Mouse (Mus musculus): ENCODE data around the gene Susd1. TPM values are rescaled to one million over a fixed set of nuclear protein-coding genes. Genes with fewer than 3 reads are reported as not detected.

Susd1 gene
- polyA plus RNA-seq, 1 experiment from 2014 or later: 0.96 TPM

DNA sequence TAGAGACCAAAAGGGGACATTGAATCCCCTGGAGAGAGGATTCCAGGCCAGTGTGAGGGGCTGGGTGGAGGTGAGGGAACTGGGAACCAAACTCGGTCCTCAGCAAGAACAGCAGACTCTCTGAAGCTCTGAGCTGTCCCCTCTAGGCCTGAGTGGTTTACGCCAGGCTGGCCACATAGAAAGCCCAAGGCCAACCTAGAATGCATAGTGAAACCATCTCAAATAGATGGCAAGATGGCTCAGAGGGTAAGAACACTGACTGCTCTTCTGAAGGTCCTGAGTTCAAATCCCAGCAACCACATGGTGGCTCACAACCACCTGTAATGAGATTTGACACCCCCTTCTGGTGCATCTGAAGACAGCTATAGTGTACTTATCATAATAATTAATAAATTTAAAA lies 88.1 kb downstream of the Susd1 start:
- WGBS: 89% methylated on average over 2 of the region's 2 CpGs
- Histone ChIP-seq H3K4me3 (no peak overlapping the region), H3K9ac (no peak overlapping the region), H3K4me2 (no peak overlapping the region), H3K9me3 (no peaks in the 10 kb centered on the region), H3K4me1 (no peaks in the 10 kb centered on the region), H3K27ac (no peak overlapping the region), H3K27me3 (replicated peaks) (no peaks in the 10 kb centered on the region), H3K36me3 (replicated peaks) (no peaks in the 10 kb centered on the region)
- ATAC-seq (replicated peaks): no peak

DNA sequence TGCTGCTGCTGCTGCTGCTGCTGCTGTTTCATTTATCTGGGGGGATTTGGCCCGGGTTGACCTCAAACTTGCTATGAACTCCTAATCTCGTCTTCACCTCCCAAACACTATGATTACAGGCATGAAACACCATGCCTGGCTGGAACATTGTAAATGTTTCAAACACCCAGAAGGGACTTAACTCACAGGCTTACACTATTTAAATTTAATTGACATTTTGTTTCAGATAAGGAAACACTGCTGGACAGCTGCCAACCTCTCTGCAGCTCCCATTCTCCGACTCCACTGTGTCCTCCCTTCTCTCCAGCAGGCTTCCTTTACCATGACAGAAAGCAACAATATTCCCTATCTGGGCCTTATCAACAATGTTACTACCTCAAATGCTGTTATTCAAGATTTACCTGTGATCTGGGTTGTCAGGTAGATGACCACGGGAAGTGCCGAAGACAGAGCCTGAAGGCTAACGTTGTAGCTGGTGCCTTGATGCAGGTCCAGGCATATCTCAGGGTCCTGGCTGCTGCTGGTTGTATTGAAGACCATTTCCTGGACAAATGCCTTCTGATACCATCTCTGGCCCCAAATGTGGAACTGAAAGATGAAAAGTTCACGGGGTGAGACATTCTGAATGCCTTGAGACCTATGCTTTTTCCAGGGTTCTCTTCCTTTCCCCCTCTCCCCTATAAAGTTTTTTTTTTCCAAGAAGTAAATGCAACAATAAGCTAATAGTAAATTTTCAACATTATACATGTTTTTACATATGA lies 88.8 kb downstream of the Susd1 start:
- WGBS: 76% methylated on average over 7 of the region's 7 CpGs
- no peaks in the 10 kb centered on the region for H3K4me1 ChIP-seq
- H3K4me2 ChIP-seq: no peak overlapping the region
- no peaks in the 10 kb centered on the region for H3K36me3 ChIP-seq (replicated peaks)
- no peaks in the 10 kb centered on the region for H3K27me3 ChIP-seq (replicated peaks)
- no peak overlapping the region for H3K9ac ChIP-seq
- no peaks in the 10 kb centered on the region for H3K9me3 ChIP-seq
- H3K4me3 ChIP-seq: no peak overlapping the region
- ATAC-seq (replicated peaks): no peak
- H3K27ac ChIP-seq: no peak overlapping the region

DNA sequence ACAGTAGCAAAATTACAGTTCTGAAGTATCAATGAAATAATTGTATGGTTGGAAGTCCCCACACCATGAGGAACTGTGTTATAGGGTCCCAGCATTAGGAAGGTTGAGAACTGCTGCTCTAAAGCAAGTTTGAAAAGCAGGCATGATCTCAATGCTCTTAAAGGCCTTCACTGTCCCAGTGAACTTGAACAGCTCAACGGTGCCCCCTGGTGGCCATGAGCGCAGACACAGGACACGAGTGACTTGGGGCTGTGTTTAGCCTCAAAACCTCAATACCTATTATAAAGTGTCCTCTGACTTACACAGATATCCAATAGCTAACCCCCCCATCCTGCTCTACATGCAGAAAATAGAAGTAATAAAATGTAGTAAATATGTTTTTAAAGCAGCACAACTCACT lies 97.7 kb downstream of the Susd1 start:
- H3K4me3 ChIP-seq: no peak overlapping the region

DNA sequence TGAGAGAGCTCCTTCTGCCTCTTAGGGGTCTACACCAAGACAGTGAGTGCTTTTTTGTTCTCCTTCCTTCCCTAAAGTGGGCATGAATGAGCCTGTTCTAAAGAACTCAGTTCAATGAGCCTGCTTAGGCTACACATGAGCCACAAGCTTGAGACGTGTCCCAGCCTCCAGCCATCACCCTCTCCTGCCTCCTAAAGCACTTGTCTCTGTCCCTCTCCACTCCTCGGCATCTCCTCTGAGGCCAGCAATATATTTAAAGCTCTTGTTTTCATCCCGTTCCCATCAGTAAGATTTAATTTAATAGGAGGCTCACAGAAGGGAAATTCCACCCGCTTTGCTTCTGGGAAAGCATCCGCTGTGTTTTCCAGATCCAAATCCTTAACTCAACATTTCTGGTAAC lies 98.4 kb downstream of the Susd1 start:
- H3K9me3 ChIP-seq: no peaks in the 10 kb centered on the region
- no peaks in the 10 kb centered on the region for H3K27me3 ChIP-seq (replicated peaks)
- 74% methylated on average over 5 of the region's 5 CpGs for WGBS
- no peak overlapping the region for H3K9ac ChIP-seq
- no peak overlapping the region for H3K4me2 ChIP-seq
- H3K4me3 ChIP-seq: no peak overlapping the region
- H3K4me1 ChIP-seq: 0 out of 2 replicates have a peak, but pooled peaks cover 4% of the 10 kb centered on the region
- no peak overlapping the region for H3K27ac ChIP-seq
- no peak for ATAC-seq (replicated peaks)
- no peaks in the 10 kb centered on the region for H3K36me3 ChIP-seq (replicated peaks)

More for the DNA sequence above, 97.7 kb downstream of the Susd1 start:
- peak; percentile 91 for ATAC-seq (replicated peaks)
- Histone ChIP-seq H3K27ac (no peak overlapping the region), H3K9me3 (no peaks in the 10 kb centered on the region), H3K4me1 (0 out of 2 replicates have a peak, but pooled peaks cover 4% of the 10 kb centered on the region), H3K27me3 (replicated peaks) (no peaks in the 10 kb centered on the region), H3K36me3 (replicated peaks) (no peaks in the 10 kb centered on the region), H3K9ac (no peak overlapping the region), H3K4me2 (no peak overlapping the region)
- WGBS: 0% methylated on average over 3 of the region's 3 CpGs

DNA sequence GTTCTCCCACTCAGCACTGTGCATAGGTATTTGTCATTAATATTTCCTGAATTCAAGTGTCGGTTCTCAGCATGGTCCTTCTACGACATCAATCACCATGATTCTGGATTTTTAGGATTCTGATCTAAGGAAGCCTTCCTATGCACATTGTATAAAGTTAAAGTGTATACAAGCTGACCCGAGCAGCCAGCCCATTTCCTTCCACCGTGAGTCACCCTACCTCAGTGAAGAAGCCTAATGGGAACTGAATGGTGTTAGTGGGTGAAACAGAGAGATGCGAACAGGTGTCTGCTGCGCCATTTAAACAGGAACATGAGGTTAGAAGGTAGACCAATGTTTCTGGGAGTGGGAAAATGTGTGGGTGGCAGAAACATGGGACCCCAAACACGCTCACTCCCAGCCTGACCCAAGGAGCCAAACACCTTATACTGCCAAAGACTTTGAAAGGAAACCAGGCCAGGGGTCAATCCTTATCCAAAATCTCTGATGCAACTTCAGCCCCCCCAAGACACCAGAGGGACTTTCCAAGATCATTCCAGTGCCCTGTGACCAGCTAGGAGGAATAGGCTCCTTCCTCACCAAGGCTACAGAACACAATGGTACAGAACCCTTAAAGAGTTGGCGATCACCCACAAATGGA lies 99.4 kb downstream of the Susd1 start:
- Histone ChIP-seq H3K4me1 (0 out of 2 replicates have a peak, but pooled peaks cover 4% of the 10 kb centered on the region), H3K27ac (no peak overlapping the region), H3K4me3 (no peak overlapping the region), H3K9ac (no peak overlapping the region), H3K9me3 (no peaks in the 10 kb centered on the region), H3K27me3 (replicated peaks) (no peaks in the 10 kb centered on the region), H3K4me2 (no peak overlapping the region), H3K36me3 (replicated peaks) (no peaks in the 10 kb centered on the region)
- no peak for ATAC-seq (replicated peaks)
- WGBS: 90% methylated on average over 8 of the region's 8 CpGs

DNA sequence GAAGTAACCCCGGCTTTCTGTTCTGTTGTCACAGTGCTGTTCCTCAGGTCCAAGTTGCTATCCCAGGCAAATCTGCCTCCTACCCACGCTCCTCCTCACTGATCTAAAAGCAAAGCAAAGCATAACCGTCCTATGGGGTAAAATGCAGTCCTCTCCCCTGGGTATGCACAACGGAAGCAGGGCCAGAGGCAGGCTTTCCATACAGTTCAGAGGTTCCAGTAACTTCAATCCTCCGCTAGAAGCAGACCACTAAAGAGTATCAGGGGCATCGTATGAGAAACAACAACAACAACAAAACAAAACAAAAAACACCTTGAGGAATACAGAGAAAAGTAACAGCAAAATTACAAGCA lies 100.9 kb downstream of the Susd1 start:
- H3K4me1 ChIP-seq: 0 out of 2 replicates have a peak, but pooled peaks cover 4% of the 10 kb centered on the region
- no peak overlapping the region for H3K9ac ChIP-seq
- H3K27ac ChIP-seq: no peak overlapping the region
- H3K36me3 ChIP-seq (replicated peaks): no peaks in the 10 kb centered on the region
- 88% methylated on average over 6 of the region's 6 CpGs for WGBS
- H3K9me3 ChIP-seq: no peaks in the 10 kb centered on the region
- H3K27me3 ChIP-seq (replicated peaks): no peaks in the 10 kb centered on the region
- ATAC-seq (replicated peaks): no peak
- no peak overlapping the region for H3K4me2 ChIP-seq
- no peak overlapping the region for H3K4me3 ChIP-seq

DNA sequence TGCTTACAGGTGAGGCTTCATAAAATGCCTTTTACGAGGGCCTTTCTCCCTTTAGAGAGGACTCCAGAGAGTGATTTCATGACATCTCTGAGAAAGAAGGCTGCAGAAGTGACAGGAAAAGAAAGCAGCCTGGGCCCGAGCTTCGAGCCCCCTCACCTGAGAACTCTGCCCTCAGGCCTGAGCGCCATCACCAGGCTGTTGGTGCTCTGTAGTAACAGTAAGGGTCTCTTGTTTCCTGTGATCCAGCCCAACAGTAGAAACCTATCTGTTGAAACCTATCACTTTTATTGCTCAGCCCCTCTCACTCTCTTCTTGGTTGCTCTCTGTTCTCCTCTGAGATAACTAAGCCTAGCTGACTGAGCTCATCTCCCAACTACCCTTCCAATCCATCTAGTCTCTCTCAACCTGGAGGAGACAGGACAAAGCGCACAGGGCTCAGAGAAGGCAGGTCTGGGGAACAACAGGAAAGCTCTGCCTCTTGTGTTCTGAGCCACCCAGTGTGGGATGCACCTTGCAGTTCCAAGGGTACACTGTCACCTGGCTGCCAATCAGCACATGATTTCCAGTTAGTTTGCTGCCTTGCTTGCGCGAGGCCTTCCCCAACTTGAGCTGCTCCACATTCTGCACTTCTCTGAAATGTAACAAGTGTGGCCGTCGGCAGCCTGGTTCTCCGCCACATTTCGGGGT lies 101.4 kb downstream of the Susd1 start:
- H3K27ac ChIP-seq: no peak overlapping the region
- no peaks in the 10 kb centered on the region for H3K36me3 ChIP-seq (replicated peaks)
- H3K4me3 ChIP-seq: no peak overlapping the region
- no peak overlapping the region for H3K9ac ChIP-seq
- no peak overlapping the region for H3K4me2 ChIP-seq
- ATAC-seq (replicated peaks): no peak
- 91% methylated on average over 11 of the region's 11 CpGs for WGBS
- no peaks in the 10 kb centered on the region for H3K9me3 ChIP-seq
- H3K27me3 ChIP-seq (replicated peaks): no peaks in the 10 kb centered on the region
- H3K4me1 ChIP-seq: peaks cover 4% of the 10 kb centered on the region; the same call in 1 of the 2 replicates

DNA sequence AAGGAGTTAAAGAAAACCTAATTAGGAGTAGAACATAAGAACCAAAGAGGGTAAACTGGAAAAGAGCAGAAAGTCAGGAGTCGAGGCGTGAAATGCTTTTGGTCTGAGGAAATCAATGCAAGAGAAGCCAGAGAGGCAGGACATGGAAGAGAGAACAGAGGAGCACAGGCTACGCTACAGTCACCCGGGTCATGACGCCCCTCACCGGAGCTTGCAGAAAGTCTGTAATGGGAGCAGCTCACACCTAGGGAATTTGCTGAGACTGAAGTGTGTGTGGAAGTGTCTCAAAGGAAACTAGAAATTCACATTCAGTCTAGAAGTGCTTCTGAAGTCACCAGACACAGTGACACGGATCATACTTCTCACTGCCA lies 102.0 kb downstream of the Susd1 start:
- no peak overlapping the region for H3K9ac ChIP-seq
- H3K36me3 ChIP-seq (replicated peaks): no peaks in the 10 kb centered on the region
- H3K4me2 ChIP-seq: no peak overlapping the region
- H3K27me3 ChIP-seq (replicated peaks): no peaks in the 10 kb centered on the region
- H3K4me3 ChIP-seq: no peak overlapping the region
- no peak for ATAC-seq (replicated peaks)
- H3K4me1 ChIP-seq: peaks cover 4% of the 10 kb centered on the region; the same call in 1 of the 2 replicates
- WGBS: 73% methylated on average over 7 of the region's 7 CpGs
- H3K27ac ChIP-seq: no peak overlapping the region
- no peaks in the 10 kb centered on the region for H3K9me3 ChIP-seq

DNA sequence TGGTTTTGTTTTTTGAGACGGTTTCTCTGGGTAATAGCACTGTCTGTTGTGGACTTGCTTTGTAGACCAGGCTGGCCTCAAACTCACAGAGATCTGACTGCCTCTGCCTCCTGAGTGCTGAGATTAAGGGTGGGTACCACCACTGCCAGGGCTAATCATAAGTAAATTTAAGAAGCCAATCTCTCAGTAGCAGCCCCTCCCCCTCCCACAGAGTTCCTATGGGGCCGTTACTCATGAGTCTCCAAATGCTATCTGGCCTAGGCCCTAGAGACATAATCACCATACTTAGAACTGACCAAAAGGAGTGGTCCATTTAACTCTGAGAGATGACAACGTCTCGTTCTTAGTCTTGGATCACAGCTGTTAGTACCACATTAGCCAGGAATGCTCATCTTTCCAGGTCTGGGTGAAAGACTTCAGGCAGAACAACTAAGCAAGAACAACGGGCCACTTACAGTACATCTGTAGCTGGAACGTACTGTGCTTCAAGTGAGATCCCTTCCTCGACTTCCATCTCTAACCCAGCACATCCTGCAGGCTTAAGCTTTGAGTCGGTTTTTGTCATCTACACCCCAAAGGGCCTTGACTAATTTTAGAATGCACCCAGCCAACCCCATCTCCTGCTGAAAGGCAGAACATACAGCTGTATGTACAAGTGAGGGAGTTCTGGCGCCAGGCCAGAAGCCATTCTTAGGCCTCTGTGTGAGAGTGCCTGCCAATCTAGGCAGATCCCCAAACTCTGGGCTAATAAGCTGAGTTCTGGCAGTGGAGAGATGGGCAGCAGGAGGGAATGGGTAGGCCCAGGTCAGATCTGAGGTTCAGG lies 102.6 kb downstream of the Susd1 start:
- H3K27ac ChIP-seq: no peak overlapping the region
- H3K4me2 ChIP-seq: no peak overlapping the region
- H3K4me1 ChIP-seq: peaks cover 4% of the 10 kb centered on the region; the same call in 1 of the 2 replicates
- peak; percentile 52; the same call in 1 of the 2 replicates for ATAC-seq (replicated peaks)
- H3K4me3 ChIP-seq: no peak overlapping the region
- WGBS: 67% methylated on average over 9 of the region's 9 CpGs
- H3K9me3 ChIP-seq: no peaks in the 10 kb centered on the region
- no peaks in the 10 kb centered on the region for H3K27me3 ChIP-seq (replicated peaks)
- H3K9ac ChIP-seq: no peak overlapping the region
- H3K36me3 ChIP-seq (replicated peaks): no peaks in the 10 kb centered on the region

DNA sequence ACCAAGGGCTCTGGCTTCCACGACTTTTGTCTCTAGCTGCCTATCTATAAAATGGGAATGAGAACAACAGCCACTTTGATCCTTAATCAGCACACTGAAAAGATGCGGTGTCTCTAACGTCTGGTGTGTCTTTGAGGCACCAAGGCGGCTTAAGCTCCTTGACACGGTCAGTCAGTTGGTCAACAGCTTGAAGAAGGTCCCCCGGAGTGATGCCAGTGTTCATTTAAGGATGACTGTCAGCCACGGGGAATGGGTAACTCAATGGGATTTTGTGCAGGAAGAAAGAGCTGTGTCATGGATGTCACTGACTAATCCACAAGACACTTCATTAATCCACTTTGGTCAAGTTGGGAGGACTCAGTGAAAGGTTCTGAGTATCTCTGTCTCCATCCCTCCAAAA lies 103.3 kb downstream of the Susd1 start:
- Histone ChIP-seq H3K9me3 (no peaks in the 10 kb centered on the region), H3K4me3 (no peak overlapping the region), H3K9ac (no peak overlapping the region), H3K27ac (no peak overlapping the region), H3K4me1 (peaks cover 4% of the 10 kb centered on the region; the same call in 1 of the 2 replicates), H3K27me3 (replicated peaks) (no peaks in the 10 kb centered on the region), H3K4me2 (no peak overlapping the region), H3K36me3 (replicated peaks) (no peaks in the 10 kb centered on the region)
- ATAC-seq (replicated peaks): no peak
- WGBS: 31% methylated on average over 7 of the region's 7 CpGs

DNA sequence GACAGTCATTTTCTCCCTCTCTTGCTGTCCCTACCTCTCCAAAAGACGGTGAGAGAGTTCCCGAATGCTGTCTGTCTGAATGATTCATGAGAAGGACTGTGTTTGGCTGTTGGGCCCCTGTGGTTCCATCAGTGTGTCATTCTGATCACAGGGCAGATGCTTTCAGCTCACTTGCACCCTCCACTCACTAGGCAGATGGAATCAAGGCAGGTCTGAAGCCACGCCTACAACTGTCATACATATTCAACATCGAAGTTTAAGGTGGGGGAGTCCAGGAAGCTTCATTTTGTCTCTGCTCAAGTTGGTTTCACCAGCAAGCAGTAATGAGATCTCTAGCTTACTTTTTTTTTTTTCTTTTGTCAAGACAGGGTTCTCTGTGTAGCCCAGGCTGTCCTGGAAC lies 104.2 kb downstream of the Susd1 start:
- Histone ChIP-seq H3K4me2 (no peak overlapping the region), H3K27me3 (replicated peaks) (no peaks in the 10 kb centered on the region), H3K4me3 (no peak overlapping the region), H3K36me3 (replicated peaks) (no peaks in the 10 kb centered on the region), H3K9ac (no peak overlapping the region), H3K9me3 (no peaks in the 10 kb centered on the region), H3K27ac (no peak overlapping the region), H3K4me1 (peaks cover 4% of the 10 kb centered on the region; the same call in 1 of the 2 replicates)
- WGBS: 95% methylated on average over 4 of the region's 4 CpGs
- no peak for ATAC-seq (replicated peaks)

DNA sequence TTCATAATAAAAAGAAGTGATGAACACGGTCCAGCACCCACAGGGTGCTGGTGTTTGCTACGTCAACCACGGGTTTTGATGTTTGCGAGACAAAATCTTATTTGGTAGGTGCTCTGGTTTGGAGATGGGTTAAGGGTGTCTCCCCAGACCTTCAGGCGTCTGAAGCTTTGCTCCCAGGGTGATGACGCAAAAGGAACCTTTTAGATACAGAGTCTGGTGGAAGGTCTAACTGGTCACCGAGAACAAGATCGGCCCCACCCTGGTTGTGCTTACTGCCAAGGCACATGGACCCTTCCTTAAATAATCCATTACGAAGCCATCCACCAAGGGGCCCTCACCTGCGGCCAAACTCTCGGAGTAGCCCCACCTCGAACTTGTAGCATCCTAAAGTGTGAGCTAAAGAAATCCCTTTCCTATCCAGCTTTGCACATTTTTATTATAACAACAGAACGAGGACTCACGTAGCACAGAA lies 105.0 kb downstream of the Susd1 start:
- H3K4me3 ChIP-seq: no peak overlapping the region
- H3K9ac ChIP-seq: no peak overlapping the region
- WGBS: 94% methylated on average over 14 of the region's 14 CpGs
- no peaks in the 10 kb centered on the region for H3K27me3 ChIP-seq (replicated peaks)
- no peaks in the 10 kb centered on the region for H3K9me3 ChIP-seq
- no peak overlapping the region for H3K27ac ChIP-seq
- no peak for ATAC-seq (replicated peaks)
- H3K4me1 ChIP-seq: peaks cover 4% of the 10 kb centered on the region; the same call in 1 of the 2 replicates
- no peak overlapping the region for H3K4me2 ChIP-seq
- no peaks in the 10 kb centered on the region for H3K36me3 ChIP-seq (replicated peaks)

Data from midbrain, embryonic 15.5 days (tissue).